Mouse (Mus musculus) liver, postnatal 0 days (tissue): ENCODE data around the gene Tmem87a.

Source experiments
- CTCF ChIP-seq: sonication (generic); IDR thresholded peaks from 2 replicates; pipeline ENCODE4 v1.5.1; 2016; ENCODE audit warnings: antibody characterized with exemption, low read depth
- EP300 ChIP-seq: IDR thresholded peaks from 2 replicates; pipeline ENCODE4 v1.6.1; 2016; ENCODE audit warnings: antibody characterized with exemption, low read depth, mild to moderate bottlenecking

- TF ChIP-seq CTCF (no peak), EP300 (no peak)
Observed at GRCm38 (mm10) chr2:120351321-120351720, 52.6 kb downstream of the Tmem87a start.
